Mouse (Mus musculus): Measurements from ENCODE around the gene B4galnt3. TPM values are rescaled to one million over a fixed set of nuclear protein-coding genes. Genes with fewer than 3 reads are reported as not detected.

B4galnt3 gene
- polyA plus RNA-seq, 1 experiment from 2014 or later = 0.13 TPM

GRCm38 (mm10) chr6:120206586-120206985 is 87.8 kb downstream of the B4galnt3 start:
- H3K9ac ChIP-seq (replicated peaks) = no peak overlapping the region
- H3K4me3 ChIP-seq = no peak overlapping the region
- H3K27ac ChIP-seq (replicated peaks) = no peak overlapping the region
- no peak overlapping the region for H3K4me2 ChIP-seq (replicated peaks)
- 85% methylated on average over 5 of the region's 5 CpGs for WGBS
- H3K27me3 ChIP-seq = no peaks in the 10 kb centered on the region
- no peak for ATAC-seq (ENCODE audit: low FRiP score, low read depth)
- no peaks in the 10 kb centered on the region for H3K9me3 ChIP-seq
- no peaks in the 10 kb centered on the region for H3K36me3 ChIP-seq
- H3K4me1 ChIP-seq = peaks cover 14% of the 10 kb centered on the region

DNA sequence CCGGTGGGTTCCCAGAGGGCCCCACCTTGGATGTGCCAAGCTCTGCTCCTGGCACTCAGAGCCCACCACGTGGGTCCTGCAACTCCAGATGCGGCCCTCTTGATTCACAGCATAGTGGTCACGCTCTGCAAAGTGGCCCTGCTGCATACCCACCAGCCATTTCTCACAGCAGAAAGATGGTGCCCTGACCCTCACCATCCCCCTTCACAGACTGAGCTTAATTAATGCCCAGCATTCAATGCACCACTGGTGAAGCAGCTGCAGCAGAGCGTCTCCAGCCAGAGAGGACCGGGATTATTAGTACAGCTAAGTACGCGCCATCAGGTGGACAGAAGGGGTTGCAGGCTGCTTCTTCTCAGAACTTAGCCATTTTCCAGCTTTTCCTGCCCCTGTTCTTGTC is 92.0 kb downstream of the B4galnt3 start:
- Histone ChIP-seq H3K9ac (replicated peaks) (no peak overlapping the region), H3K36me3 (no peaks in the 10 kb centered on the region), H3K4me3 (no peak overlapping the region), H3K27me3 (no peaks in the 10 kb centered on the region), H3K4me2 (replicated peaks) (no peak overlapping the region), H3K27ac (replicated peaks) (peak overlapping the region; percentile 26; the same call in 1 of the 2 replicates), H3K9me3 (no peaks in the 10 kb centered on the region), H3K4me1 (peaks cover 27% of the 10 kb centered on the region)
- 43% methylated on average over 8 of the region's 8 CpGs for WGBS
- ATAC-seq (ENCODE audit: low FRiP score, low read depth) = peak; percentile 41; the same call in 1 of the 2 replicates

GRCm38 (mm10) chr6:120201956-120202355 is 92.4 kb downstream of the B4galnt3 start:
- no peak for ATAC-seq (ENCODE audit: low FRiP score, low read depth)
- Histone ChIP-seq H3K4me2 (replicated peaks) (no peak overlapping the region), H3K36me3 (no peaks in the 10 kb centered on the region), H3K4me3 (no peak overlapping the region), H3K4me1 (peaks cover 27% of the 10 kb centered on the region), H3K9ac (replicated peaks) (no peak overlapping the region), H3K27me3 (no peaks in the 10 kb centered on the region), H3K9me3 (no peaks in the 10 kb centered on the region), H3K27ac (replicated peaks) (peak overlapping the region; percentile 26; the same call in 1 of the 2 replicates)
- 57% methylated on average over 6 of the region's 6 CpGs for WGBS

- no peak overlapping the region for H3K4me2 ChIP-seq (replicated peaks)
- 23% methylated on average over 10 of the region's 10 CpGs for WGBS
- H3K36me3 ChIP-seq = no peaks in the 10 kb centered on the region
- ATAC-seq (ENCODE audit: low FRiP score, low read depth) = peak; percentile 39
- no peak overlapping the region for H3K27ac ChIP-seq (replicated peaks)
- H3K27me3 ChIP-seq = peaks cover 15% of the 10 kb centered on the region
- H3K9me3 ChIP-seq = no peaks in the 10 kb centered on the region
- H3K9ac ChIP-seq (replicated peaks) = no peak overlapping the region
- H3K4me3 ChIP-seq = no peak overlapping the region
- H3K4me1 ChIP-seq = peaks cover 27% of the 10 kb centered on the region
Measured at GRCm38 (mm10) chr6:120199638-120200394, 94.5 kb downstream of the B4galnt3 start.

DNA sequence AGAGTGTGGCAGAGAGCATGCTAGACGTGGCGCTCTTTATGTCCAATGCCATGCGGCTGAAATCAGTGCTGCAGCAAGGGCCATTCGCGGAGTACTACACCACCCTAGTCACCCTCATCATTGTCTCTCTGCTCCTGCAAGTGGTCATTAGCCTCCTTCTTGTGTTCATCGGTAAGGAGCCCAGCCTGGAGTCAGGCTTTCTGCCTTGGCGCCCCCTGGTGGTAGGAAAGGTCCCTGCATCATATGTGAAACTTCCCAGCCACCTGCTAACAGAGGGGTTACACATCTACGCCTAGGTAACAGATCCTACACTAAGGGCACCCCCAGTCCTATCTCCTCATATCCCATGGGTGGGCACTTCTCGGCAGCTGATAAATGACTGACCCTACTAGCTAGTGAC is 96.4 kb downstream of the B4galnt3 start:
- H3K27ac ChIP-seq (replicated peaks) = no peak overlapping the region
- no peak overlapping the region for H3K4me3 ChIP-seq
- no peaks in the 10 kb centered on the region for H3K9me3 ChIP-seq
- H3K4me1 ChIP-seq = peaks cover 27% of the 10 kb centered on the region
- 0 out of 2 replicates have a peak, but pooled peaks have one; percentile 24 for ATAC-seq (ENCODE audit: low FRiP score, low read depth)
- H3K36me3 ChIP-seq = no peaks in the 10 kb centered on the region
- H3K4me2 ChIP-seq (replicated peaks) = no peak overlapping the region
- H3K9ac ChIP-seq (replicated peaks) = no peak overlapping the region
- WGBS = 34% methylated on average over 9 of the region's 9 CpGs
- H3K27me3 ChIP-seq = peaks cover 28% of the 10 kb centered on the region

GRCm38 (mm10) chr6:120196837-120197236 is 97.5 kb downstream of the B4galnt3 start:
- peaks cover 28% of the 10 kb centered on the region for H3K27me3 ChIP-seq
- no peak overlapping the region for H3K4me3 ChIP-seq
- ATAC-seq (ENCODE audit: low FRiP score, low read depth) = no peak
- no peak overlapping the region for H3K27ac ChIP-seq (replicated peaks)
- H3K4me1 ChIP-seq = peaks cover 25% of the 10 kb centered on the region
- no peak overlapping the region for H3K4me2 ChIP-seq (replicated peaks)
- no peaks in the 10 kb centered on the region for H3K9me3 ChIP-seq
- 39% methylated on average over 2 of the region's 2 CpGs for WGBS
- no peaks in the 10 kb centered on the region for H3K36me3 ChIP-seq
- no peak overlapping the region for H3K9ac ChIP-seq (replicated peaks)

DNA sequence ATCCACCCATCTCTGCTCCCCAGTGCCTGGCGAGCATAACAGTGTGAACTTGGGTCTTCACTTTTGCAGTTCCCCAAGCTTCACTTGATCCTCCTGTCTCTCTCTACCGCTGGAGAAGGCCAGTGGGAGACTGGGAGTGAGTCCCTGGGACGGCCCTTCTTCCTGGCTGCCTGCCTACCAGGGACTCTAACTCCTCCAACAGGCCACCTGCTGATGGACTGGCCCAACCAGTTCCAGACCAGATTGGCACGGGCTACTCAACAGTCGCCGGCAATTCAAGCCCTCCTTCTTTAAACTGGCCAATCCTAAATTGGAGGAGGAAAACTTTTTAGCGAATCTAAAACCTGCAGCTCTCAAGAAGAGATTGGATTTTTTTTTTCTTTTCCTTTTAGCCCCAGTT is 99.4 kb downstream of the B4galnt3 start:
- H3K4me1 ChIP-seq = peaks cover 17% of the 10 kb centered on the region
- ATAC-seq (ENCODE audit: low FRiP score, low read depth) = no peak
- H3K4me2 ChIP-seq (replicated peaks) = no peak overlapping the region
- H3K9ac ChIP-seq (replicated peaks) = no peak overlapping the region
- H3K4me3 ChIP-seq = no peak overlapping the region
- 27% methylated on average over 7 of the region's 7 CpGs for WGBS
- H3K9me3 ChIP-seq = no peaks in the 10 kb centered on the region
- H3K27me3 ChIP-seq = peaks cover 28% of the 10 kb centered on the region
- no peaks in the 10 kb centered on the region for H3K36me3 ChIP-seq
- H3K27ac ChIP-seq (replicated peaks) = no peak overlapping the region

DNA sequence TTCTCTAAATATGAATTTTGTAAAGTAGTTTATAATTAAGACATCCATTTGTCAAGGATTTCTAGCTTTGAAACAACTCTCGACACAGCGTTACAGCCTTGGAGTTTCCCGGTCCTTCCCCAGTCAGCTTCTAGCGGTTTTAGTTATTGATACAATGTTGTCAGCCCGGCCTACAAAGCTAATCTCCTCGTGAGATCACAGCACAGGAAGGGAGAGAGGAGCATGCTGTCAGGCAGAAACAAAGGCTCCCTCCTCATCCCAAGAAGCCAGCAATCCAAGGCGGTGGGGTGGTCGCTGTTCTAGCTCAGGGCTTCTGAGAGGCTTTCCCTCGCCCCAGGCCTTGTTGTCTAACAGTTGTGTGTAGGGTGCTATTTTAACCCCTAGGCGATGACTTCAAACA is 100.1 kb downstream of the B4galnt3 start:
- Histone ChIP-seq H3K27ac (replicated peaks) (no peak overlapping the region), H3K9me3 (no peaks in the 10 kb centered on the region)
- 20% methylated on average over 10 of the region's 10 CpGs for WGBS

DNA sequence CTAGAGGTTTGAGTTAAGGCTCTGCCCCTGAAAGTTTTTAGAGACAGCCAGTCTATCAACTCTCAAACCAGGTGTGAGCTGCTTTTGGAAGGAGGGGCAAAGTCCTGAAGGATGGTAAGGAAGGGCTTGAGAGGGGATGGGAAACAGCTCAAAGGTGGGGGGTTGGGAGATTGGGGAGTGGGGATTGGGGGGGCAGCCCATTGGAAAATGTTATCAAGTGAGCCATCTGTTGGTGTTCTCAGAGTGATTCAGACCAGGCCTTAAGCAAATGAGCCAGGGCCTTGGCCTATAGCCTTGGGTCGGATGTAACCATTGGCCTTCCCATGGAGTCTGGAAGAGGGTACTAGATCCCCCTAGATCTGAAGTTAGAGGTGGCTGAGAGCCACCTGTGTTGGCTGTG is 100.6 kb downstream of the B4galnt3 start:
- no peak overlapping the region for H3K27ac ChIP-seq (replicated peaks)
- H3K4me2 ChIP-seq (replicated peaks) = no peak overlapping the region
- H3K27me3 ChIP-seq = peaks cover 28% of the 10 kb centered on the region
- H3K9ac ChIP-seq (replicated peaks) = no peak overlapping the region
- H3K4me1 ChIP-seq = peaks cover 12% of the 10 kb centered on the region
- no peak overlapping the region for H3K4me3 ChIP-seq
- ATAC-seq (ENCODE audit: low FRiP score, low read depth) = no peak
- H3K36me3 ChIP-seq = no peaks in the 10 kb centered on the region
- 60% methylated on average over 1 of the region's 1 CpGs for WGBS
- no peaks in the 10 kb centered on the region for H3K9me3 ChIP-seq

More for the DNA sequence above, 100.1 kb downstream of the B4galnt3 start:
- Histone ChIP-seq H3K9ac (replicated peaks) (no peak overlapping the region), H3K4me2 (replicated peaks) (no peak overlapping the region), H3K4me3 (no peak overlapping the region), H3K4me1 (peaks cover 10% of the 10 kb centered on the region), H3K27me3 (peaks cover 28% of the 10 kb centered on the region), H3K36me3 (no peaks in the 10 kb centered on the region)
- no peak for ATAC-seq (ENCODE audit: low FRiP score, low read depth)

DNA sequence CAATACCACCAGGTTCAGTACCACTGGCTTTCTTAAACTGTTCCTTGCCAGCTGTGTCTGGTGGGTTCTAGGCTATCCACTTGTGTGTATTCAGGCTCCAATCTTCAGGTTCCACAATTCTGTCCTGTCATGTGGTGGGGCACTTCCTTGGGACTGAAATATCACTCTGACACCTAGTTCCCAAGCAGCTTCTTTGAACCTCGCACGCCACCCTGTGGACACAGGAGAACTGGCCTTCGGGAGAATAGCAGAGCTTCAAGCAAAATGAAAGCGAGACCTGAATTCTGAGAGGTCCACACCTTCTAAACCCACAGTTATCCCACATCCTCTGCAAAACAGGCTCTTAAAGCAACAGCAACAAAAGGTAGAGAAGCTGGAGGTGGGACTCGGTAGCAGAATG is 101.2 kb downstream of the B4galnt3 start:
- 22% methylated on average over 5 of the region's 5 CpGs for WGBS

DNA sequence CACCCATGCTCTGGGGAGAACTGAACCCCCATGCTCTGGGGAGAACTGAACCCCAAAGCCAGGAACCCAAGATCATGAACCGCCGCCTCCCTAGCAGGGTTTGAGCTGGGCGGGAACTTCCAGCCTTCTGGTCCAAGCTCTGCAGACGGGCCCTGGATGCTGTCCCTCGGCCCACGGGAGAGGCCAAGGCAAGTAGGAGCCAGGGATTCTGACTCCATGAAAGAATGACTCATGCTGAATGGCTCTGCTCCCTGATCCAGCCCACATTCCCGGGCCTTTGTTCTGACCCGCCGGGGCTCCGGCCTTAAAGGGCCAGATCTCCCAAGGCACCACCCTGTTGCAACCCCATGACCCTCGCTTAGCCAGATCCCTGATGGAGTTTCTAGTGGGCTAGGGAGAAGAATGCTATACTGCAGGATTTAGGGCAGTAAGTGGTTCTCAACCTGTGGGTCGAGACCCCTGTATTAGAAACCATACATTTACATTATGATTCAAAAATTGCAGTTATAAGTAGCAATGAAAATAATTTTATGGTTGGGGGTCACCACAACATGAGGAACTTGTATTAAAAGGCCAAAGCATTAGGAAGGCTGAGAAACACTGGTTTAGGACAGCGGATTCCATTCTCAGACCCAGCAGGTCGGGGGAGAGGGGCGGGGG is 102.0 kb downstream of the B4galnt3 start:
- 9% methylated on average over 13 of the region's 15 CpGs for WGBS
- no peak overlapping the region for H3K4me3 ChIP-seq
- ATAC-seq (ENCODE audit: low FRiP score, low read depth) = 0 out of 2 replicates have a peak, but pooled peaks have one; percentile 10
- H3K27me3 ChIP-seq = peaks cover 37% of the 10 kb centered on the region
- H3K9me3 ChIP-seq = no peaks in the 10 kb centered on the region
- peaks cover 26% of the 10 kb centered on the region for H3K4me1 ChIP-seq
- H3K4me2 ChIP-seq (replicated peaks) = no peak overlapping the region
- no peak overlapping the region for H3K9ac ChIP-seq (replicated peaks)
- H3K27ac ChIP-seq (replicated peaks) = no peak overlapping the region
- H3K36me3 ChIP-seq = no peaks in the 10 kb centered on the region

More for the DNA sequence above, 101.2 kb downstream of the B4galnt3 start:
- Histone ChIP-seq H3K4me3 (no peak overlapping the region), H3K9me3 (no peaks in the 10 kb centered on the region), H3K27me3 (peaks cover 33% of the 10 kb centered on the region), H3K4me2 (replicated peaks) (no peak overlapping the region), H3K4me1 (peaks cover 18% of the 10 kb centered on the region), H3K9ac (replicated peaks) (no peak overlapping the region), H3K36me3 (no peaks in the 10 kb centered on the region), H3K27ac (replicated peaks) (no peak overlapping the region)
- ATAC-seq (ENCODE audit: low FRiP score, low read depth) = no peak

DNA sequence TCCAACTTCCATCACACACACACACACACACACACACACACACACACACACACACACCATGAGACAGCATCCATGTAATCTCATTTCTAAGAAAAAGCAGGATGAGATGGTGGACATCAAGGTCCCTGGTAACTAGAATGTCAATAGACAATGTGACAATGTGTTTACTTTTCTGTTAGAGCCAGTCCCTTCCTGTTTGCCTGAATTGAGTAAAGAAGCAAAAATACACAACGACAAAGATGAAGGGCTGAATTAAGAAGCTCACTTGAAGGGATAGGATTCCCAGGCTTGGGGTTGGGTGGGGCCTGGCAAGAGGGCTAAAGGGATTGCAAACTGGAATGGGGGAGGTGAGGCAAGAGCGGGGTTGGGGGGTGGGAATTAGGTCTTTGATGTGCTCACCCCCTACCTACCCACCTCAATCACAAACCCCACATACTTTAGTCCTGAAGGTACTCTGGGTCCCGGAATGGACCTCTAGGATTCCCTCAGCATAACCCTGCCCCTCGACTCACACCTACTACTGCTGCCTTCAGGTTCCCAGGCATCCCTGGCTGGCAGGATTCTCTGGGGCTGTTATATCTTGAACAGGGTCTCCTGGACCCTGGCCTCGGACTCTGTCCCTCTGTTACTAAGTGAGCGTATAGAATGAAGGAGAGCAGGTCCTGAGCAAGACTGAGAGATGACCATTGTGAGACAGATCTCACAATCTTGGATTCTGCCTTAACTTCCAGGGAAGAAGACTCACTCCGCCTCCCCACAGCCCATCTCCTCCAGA is 102.8 kb downstream of the B4galnt3 start:
- 52% methylated on average over 7 of the region's 7 CpGs for WGBS

More for the DNA sequence above, 102.8 kb downstream of the B4galnt3 start:
- Histone ChIP-seq H3K27me3 (peaks cover 38% of the 10 kb centered on the region), H3K9me3 (no peaks in the 10 kb centered on the region), H3K36me3 (no peaks in the 10 kb centered on the region), H3K4me2 (replicated peaks) (no peak overlapping the region), H3K4me1 (peaks cover 26% of the 10 kb centered on the region), H3K27ac (replicated peaks) (no peak overlapping the region), H3K4me3 (no peak overlapping the region), H3K9ac (replicated peaks) (no peak overlapping the region)
- no peak for ATAC-seq (ENCODE audit: low FRiP score, low read depth)
